Mouse (Mus musculus): ENCODE measurements around the gene Grik3.
"Not testable (repeated sequence)": the region's sequence is repeated elsewhere in the genome, so short reads cannot be mapped to it uniquely, and the experiment has no call there.

The Grik3 gene

GRCm38 (mm10) chr4:125599510-125600005 lies 109.1 kb downstream of the Grik3 start:
- no peak for DNase-seq

- no peak for DNase-seq
These were observed 110.1 kb downstream of the Grik3 start for GRCm38 (mm10) chr4:125600642-125601041.

- no peak for DNase-seq
These were observed 110.8 kb downstream of the Grik3 start for GRCm38 (mm10) chr4:125601301-125601700.

GRCm38 (mm10) chr4:125604494-125604893 lies 114.0 kb downstream of the Grik3 start:
- DNase-seq = no peak

GRCm38 (mm10) chr4:125606147-125606546 lies 115.6 kb downstream of the Grik3 start:
- DNase-seq = no peak

GRCm38 (mm10) chr4:125607397-125608042 lies 117.0 kb downstream of the Grik3 start:
- no peak for DNase-seq

- DNase-seq = not testable (repeated sequence)
These were observed 118.4 kb downstream of the Grik3 start for GRCm38 (mm10) chr4:125608896-125609295.

- no peak for DNase-seq
These were observed 119.1 kb downstream of the Grik3 start for GRCm38 (mm10) chr4:125609320-125610306.

GRCm38 (mm10) chr4:125617851-125618250 lies 127.4 kb downstream of the Grik3 start:
- no peak for DNase-seq

- no peak for DNase-seq
These were observed 128.2 kb downstream of the Grik3 start for GRCm38 (mm10) chr4:125618524-125619320.

GRCm38 (mm10) chr4:125624885-125625678 lies 134.6 kb downstream of the Grik3 start:
- no peak for DNase-seq

- peak; percentile 59 for DNase-seq
These were observed 139.0 kb downstream of the Grik3 start for GRCm38 (mm10) chr4:125629544-125629943.

- no peak for DNase-seq
These were observed 144.5 kb downstream of the Grik3 start for GRCm38 (mm10) chr4:125635037-125635436.

- DNase-seq = peak; percentile 24
These were observed 146.3 kb downstream of the Grik3 start for GRCm38 (mm10) chr4:125636616-125637304.

GRCm38 (mm10) chr4:125637364-125637763 lies 146.9 kb downstream of the Grik3 start:
- DNase-seq = no peak

- no peak for DNase-seq
These were observed 150.0 kb downstream of the Grik3 start for GRCm38 (mm10) chr4:125640520-125640919.

- DNase-seq = no peak
These were observed 150.6 kb downstream of the Grik3 start for GRCm38 (mm10) chr4:125640921-125641663.

GRCm38 (mm10) chr4:125644581-125645568 lies 154.4 kb downstream of the Grik3 start:
- DNase-seq = no peak

GRCm38 (mm10) chr4:125651676-125652246 lies 161.3 kb downstream of the Grik3 start:
- no peak for DNase-seq

All from lung, postnatal 14 days (tissue).